Mouse (Mus musculus): Measurements from ENCODE around the gene Lyst.

- TF ChIP-seq CTCF (IDR thresholded peaks at IDR 0.05; ENCODE audit: control insufficient read depth, insufficient read depth, insufficient read length), result no peak
- no peak for TF ChIP-seq MYOD1 (IDR thresholded peaks at IDR 0.05; ENCODE audit: control insufficient read depth, insufficient read length, low read depth)
- TF ChIP-seq MAX (IDR thresholded peaks at IDR 0.05), result no peak
- no peak for TF ChIP-seq USF1 (IDR thresholded peaks at IDR 0.05; ENCODE audit: low read depth)
- TF ChIP-seq CEBPB (IDR thresholded peaks at IDR 0.05; ENCODE audit: low read depth), result no peak
Measured at GRCm38 (mm10) chr13:13739232-13739631, 149.0 kb downstream of the Lyst start.

Measured in C2C12 (cell line).